Mouse (Mus musculus): Measurements from ENCODE around the gene Trh.

GRCm38 (mm10) chr6:92224981-92225380 lies 19.5 kb downstream of the Trh start:
- TF ChIP-seq CHD2 (IDR thresholded peaks at IDR 0.05; ENCODE audit: low read length) (no peak), KAT2A (conservative IDR thresholded peaks at IDR 0.05; ENCODE audit: low read depth, low read length) (no peak), MXI1 (IDR thresholded peaks at IDR 0.05; ENCODE audit: low read depth, low read length) (no peak), GABPA (IDR thresholded peaks at IDR 0.05; ENCODE audit: low read depth, low read length) (no peak), HCFC1 (IDR thresholded peaks at IDR 0.05; ENCODE audit: low read depth, low read length) (no peak), ZKSCAN1 (IDR thresholded peaks at IDR 0.05; ENCODE audit: low read depth, low read length) (no peak)
